Mouse (Mus musculus) heart, postnatal 36 days (tissue): ENCODE results near the gene Xrn2. TPM values are rescaled to one million over a fixed set of nuclear protein-coding genes. Genes with fewer than 3 reads are reported as not detected.
"Not testable (repeated sequence)": the region's sequence is repeated elsewhere in the genome, so short reads cannot be mapped to it uniquely, and the experiment has no call there.

ENCODE experiments used
- DNase-seq, 2 experiments: peaks; one replicate each; pipeline ENCODE4 v3.0.0; 2021 to 2022
- intact Hi-C: fragments of 180-260 bp; cut with DNase I; formaldehyde crosslinking; loops from one replicate; pipeline ENCODE4 v1.15.1; 2025
- total RNA-seq, 2 experiments: library from RNA; stranded (reverse); gene quantifications; 2 replicates each; pipeline ENCODE4 v1.2.3; 2021

Gene Xrn2
- 10 to 100 TPM; 29.3 to 32.3 TPM for total RNA-seq

GRCm38 (mm10) chr2:147012623-147013184, at the start of gene Xrn2:
Xrn2 (plus strand) TSS chr2:147012996.
- intact Hi-C loops = loop anchor here (10.0 kb wide), 3 partner anchors 158 to 1862 kb away; partner anchors contain the start of genes Cst3, Kiz and Ralgapa2
- DNase-seq = peak; percentile 93 to 96

DNA sequence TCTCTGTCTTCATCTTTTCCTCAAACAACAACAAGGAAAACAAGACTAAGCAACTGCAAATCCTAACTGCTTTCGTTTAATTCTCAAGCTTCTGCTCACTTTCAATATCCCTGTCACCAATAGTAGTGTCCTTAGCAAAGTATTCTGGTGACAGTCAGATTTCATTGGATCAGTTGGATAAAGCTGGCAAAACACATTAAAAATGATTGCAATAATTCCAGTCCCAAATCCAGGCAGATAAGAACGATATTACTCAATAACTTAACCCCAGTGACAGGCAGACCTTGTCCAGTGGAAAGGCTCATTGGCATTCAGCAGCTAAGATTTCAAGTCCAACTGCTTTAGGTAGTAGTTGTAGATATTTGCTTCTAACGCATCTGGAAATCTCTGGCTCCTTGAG, 37.8 kb upstream of the Xrn2 start:
- intact Hi-C loops = no loop called here
- no peak for DNase-seq

DNA sequence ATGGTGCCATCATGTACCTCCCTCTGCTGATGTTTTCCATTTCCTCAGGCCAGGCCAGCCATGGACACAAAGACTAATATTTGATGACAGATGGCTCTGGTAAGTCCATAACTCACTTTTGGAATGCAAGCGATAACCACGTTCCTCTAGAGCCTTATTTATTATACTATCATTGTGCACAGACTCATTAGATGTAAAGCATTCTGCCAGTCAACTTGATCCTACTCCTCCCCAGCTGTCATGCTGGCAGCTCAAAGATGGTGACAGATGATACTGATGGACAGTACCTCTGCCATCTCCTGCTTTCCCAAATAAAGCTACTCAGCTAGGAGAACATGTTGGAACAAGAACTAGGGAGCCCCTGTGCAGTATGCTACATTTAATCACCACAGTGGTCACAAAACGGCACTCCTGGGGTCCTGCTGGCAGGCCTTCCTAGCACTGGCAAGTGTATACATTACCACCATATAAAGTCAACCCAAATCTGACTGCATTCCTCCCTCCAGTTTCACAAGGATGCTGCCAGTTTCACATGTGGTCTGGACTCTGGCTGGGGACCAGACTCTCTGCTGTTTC, 37.3 kb upstream of the Xrn2 start:
- no peak for DNase-seq
- intact Hi-C loops = no loop called here

GRCm38 (mm10) chr2:146982786-146983185, 30.0 kb upstream of the Xrn2 start:
- intact Hi-C loops = no loop called here
- DNase-seq = no peak

GRCm38 (mm10) chr2:146984831-146985230, 28.0 kb upstream of the Xrn2 start:
- intact Hi-C loops = no loop called here

GRCm38 (mm10) chr2:146985807-146986206, 27.0 kb upstream of the Xrn2 start:
- intact Hi-C loops = no loop called here
- DNase-seq = no peak

More at GRCm38 (mm10) chr2:146984831-146985230, 28.0 kb upstream of the Xrn2 start:
- DNase-seq = no peak

- DNase-seq = no peak
- intact Hi-C loops = no loop called here
These were observed 26.4 kb upstream of the Xrn2 start for GRCm38 (mm10) chr2:146986429-146986828.

DNA sequence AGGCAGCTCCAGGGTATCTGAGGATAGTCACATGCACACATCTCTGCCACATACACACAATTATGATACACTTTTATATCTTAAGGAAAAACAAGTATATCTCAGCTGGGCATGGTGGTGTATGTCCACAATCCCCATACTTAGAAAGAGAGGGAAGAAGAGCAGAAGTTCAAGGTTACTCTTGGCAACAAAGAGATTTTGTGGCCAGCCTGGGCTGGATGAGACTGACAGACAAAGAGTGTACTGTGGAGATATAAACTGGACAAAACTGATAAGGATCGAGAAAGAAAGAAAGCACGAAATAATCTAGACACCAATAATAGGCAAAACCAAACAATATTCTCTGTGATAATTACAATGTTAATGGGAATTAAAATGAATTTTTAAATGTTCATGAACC, 5.5 kb upstream of the Xrn2 start:
- no peak for DNase-seq
- intact Hi-C loops = no loop called here

DNA sequence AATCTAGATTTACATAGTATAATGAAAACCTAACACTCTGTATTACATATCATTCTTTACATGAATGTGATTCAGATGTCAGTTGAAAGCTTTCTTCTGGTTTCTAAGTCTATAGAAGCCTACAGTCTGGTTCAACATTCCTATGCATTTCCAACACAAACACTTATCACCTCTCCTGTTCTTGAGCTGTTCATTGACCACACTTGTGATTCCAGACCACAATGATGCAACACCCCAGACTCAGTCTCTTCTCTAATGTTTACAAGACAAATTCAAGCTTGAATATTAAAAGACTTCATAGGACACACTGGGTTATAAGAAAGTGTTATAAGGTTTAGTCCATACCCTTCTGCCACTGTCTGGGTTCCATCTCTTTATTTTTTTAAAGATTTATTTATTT, 3.7 kb upstream of the Xrn2 start:
- DNase-seq = no peak
- intact Hi-C loops = no loop called here

DNA sequence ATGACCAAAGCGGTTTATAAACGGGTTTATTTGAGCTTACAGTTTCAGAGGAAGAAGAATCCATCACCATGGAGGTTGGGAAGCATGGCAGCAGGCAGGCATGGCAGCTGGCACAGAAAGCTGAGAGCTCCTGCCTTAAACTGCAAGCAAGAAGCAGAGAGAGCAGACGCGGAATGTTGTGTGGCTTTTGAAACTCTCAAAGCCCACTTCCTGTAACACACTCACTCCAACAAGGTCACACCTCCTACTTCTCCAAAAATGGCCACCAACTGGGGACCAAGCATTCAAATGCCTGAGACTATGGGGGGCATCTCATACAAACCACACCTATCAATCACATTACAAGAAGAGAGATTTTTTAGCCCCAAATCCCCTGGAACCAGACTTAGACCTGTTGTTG, 2.7 kb upstream of the Xrn2 start:
- intact Hi-C loops = loop anchor here (10.0 kb wide), 3 partner anchors 155 to 1865 kb away; partner anchors contain the start of genes Cst3, Kiz and Ralgapa2
- DNase-seq = no peak

DNA sequence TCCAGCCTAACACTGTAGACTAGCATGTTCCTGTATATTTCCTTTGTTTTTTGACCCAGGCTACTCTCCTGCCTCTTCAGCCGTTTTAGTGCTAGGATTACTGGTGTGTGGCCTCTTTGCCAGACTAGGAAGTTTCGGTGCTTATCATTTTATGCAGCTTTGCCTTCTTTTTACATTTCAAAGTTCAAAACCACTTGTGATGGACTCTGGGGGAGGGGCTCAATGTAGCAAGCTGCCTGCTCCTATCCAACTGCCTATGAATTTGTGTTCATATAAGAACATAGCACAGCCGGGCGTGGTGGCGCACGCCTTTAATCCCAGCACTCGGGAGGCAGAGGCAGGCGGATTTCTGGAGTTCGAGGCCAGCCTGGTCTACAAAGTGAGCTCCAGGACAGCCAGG, 1.8 kb upstream of the Xrn2 start:
- intact Hi-C loops = loop anchor here (10.0 kb wide), 3 partner anchors 156 to 1864 kb away; partner anchors contain the start of genes Cst3, Kiz and Ralgapa2
- DNase-seq = no peak

GRCm38 (mm10) chr2:147011474-147012140, 1.2 kb upstream of the Xrn2 start:
- DNase-seq = no peak
- intact Hi-C loops = loop anchor here (10.0 kb wide), 3 partner anchors 157 to 1863 kb away; partner anchors contain the start of genes Cst3, Kiz and Ralgapa2

DNA sequence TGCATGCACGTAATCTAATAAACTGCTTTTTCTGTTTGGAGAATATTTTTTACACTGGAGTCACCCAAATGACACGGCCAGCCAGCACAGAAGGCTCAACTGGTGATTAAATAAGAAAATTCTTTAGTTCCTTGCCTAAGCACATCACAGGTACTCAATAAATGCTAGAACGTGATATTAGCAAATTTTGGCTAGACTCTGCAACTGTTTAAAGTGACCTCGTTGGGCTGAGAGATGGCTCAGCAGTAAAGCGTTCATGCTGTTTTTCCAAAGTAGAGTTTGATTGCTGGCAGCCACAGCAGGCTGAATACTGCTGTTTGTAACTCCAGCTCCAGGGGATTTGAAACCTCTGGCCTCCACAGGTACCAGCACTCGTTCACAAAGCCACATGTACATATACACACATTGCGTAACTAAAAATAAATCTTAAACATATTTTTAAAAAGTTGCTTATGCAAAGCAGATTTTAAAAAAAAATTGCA, 614 bp upstream of the Xrn2 start:
- intact Hi-C loops = loop anchor here (10.0 kb wide), 3 partner anchors 157 to 1863 kb away; partner anchors contain the start of genes Cst3, Kiz and Ralgapa2
- peak in 1 of 2 experiments; percentile 6 for DNase-seq

GRCm38 (mm10) chr2:147013194-147013969, 586 bp downstream of the Xrn2 start:
- DNase-seq = peak in 1 of 2 experiments; percentile 63
- intact Hi-C loops = loop anchor here (10.0 kb wide), 3 partner anchors 159 to 1861 kb away; partner anchors contain the start of genes Cst3, Kiz and Ralgapa2

DNA sequence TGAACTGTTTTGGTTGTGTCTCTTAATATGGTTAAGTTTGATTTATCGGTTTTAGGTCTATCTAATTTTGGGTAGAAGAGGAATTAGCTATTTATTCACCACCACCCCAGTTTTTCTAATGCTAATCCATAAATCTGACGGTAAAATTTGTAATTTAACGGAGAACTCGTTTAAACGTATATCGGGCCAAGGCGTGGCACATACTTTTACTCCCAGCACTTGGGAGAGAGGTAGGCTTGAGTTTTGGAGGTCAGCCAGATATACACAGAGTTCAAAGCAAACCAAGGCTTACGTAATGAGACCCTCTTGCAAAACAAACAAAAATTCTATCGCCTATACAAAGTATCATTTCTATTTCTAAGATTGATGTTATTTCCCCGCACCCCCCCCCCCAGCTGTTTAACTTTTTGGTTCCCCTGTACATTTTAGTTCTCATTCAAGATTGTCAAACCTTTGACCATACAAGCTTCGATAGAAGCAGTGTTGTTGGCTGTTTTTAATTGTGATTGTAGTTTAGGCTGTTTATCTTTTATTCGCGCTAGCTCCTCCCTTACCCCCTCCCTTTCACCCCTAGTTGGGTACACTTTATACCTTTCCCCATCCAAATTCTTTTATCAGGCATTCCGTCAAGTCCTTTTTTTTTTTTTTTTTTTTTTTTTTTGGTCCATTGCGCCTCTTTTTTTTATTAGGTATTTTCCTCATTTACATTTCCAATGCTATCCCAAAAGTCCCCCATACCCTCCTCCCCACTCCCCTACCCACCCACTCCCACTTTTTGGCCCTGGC, 1.5 kb downstream of the Xrn2 start:
- no peak for DNase-seq
- intact Hi-C loops = loop anchor here (10.0 kb wide), 3 partner anchors 159 to 1861 kb away; partner anchors contain the start of genes Cst3, Kiz and Ralgapa2

GRCm38 (mm10) chr2:147022041-147022440, 9.2 kb downstream of the Xrn2 start:
- DNase-seq, intact Hi-C loops: not testable (repeated sequence)

- intact Hi-C loops = no loop called here
- no peak for DNase-seq
These were observed 10.3 kb downstream of the Xrn2 start for GRCm38 (mm10) chr2:147023067-147023466.

GRCm38 (mm10) chr2:147023560-147023959, 10.8 kb downstream of the Xrn2 start:
- intact Hi-C loops = no loop called here
- DNase-seq = no peak

- no peak for DNase-seq
- intact Hi-C loops = no loop called here
These were observed 20.3 kb downstream of the Xrn2 start for GRCm38 (mm10) chr2:147033065-147033464.

GRCm38 (mm10) chr2:147035864-147036263, 23.1 kb downstream of the Xrn2 start:
- no peak for DNase-seq
- intact Hi-C loops = no loop called here
